Mouse (Mus musculus) hindbrain, embryonic 14.5 days (tissue): Measurements from ENCODE around the gene Rab32. TPM values are rescaled to one million over a fixed set of nuclear protein-coding genes. Genes with fewer than 3 reads are reported as not detected.

Experiments used
- ATAC-seq: fragments of 200-750 bp; cut with Nextera tagmentation; 2 replicates; pipeline ENCODE4 v1.8.0; 2017; ENCODE audit warnings: moderate number of reproducible peaks, mild to moderate bottlenecking, moderate TSS enrichment, moderate library complexity; ENCODE audit not compliant: low FRiP score
- DNase-seq: peaks from one replicate; pipeline ENCODE4 v3.0.0-alpha.2; 2015; ENCODE audit warnings: low spot score
- H3K27ac ChIP-seq: fragments of 300-500 bp; sonication (generic); 2 replicates; pipeline ENCODE4 v1.5.1; 2014; ENCODE audit warnings: mild to moderate bottlenecking, moderate library complexity
- H3K27me3 ChIP-seq: fragments of 300-500 bp; sonication (generic); 2 replicates; pipeline ENCODE4 v1.6.1; 2014; ENCODE audit warnings: mild to moderate bottlenecking, low read length, mixed read lengths; ENCODE audit not compliant: control insufficient read depth, insufficient read depth
- H3K36me3 ChIP-seq: fragments of 300-500 bp; sonication (generic); replicated peaks from 2 replicates; pipeline ENCODE4 v1.6.1; 2014; ENCODE audit not compliant: control insufficient read depth, insufficient read depth
- H3K4me1 ChIP-seq: fragments of 300-500 bp; sonication (generic); replicated peaks from 2 replicates; pipeline ENCODE4 v1.6.1; 2014; ENCODE audit warnings: antibody characterized with exemption, low read length, mixed read lengths; ENCODE audit not compliant: control insufficient read depth, insufficient read depth
- H3K4me2 ChIP-seq: fragments of 300-500 bp; sonication (generic); replicated peaks from 2 replicates; pipeline ENCODE4 v1.6.1; 2014; ENCODE audit warnings: mild to moderate bottlenecking, moderate library complexity
- H3K4me3 ChIP-seq: fragments of 300-500 bp; sonication (generic); replicated peaks from 2 replicates; pipeline ENCODE4 v1.5.1; 2014; ENCODE audit warnings: mild to moderate bottlenecking, low read length
- H3K9ac ChIP-seq: fragments of 300-500 bp; sonication (generic); 2 replicates; pipeline ENCODE4 v1.6.1; 2014
- H3K9me3 ChIP-seq: fragments of 300-500 bp; sonication (generic); 2 replicates; pipeline ENCODE4 v1.6.1; 2016; ENCODE audit warnings: low read length; ENCODE audit not compliant: control insufficient read depth
- WGBS: fragments of 180-500 bp; shearing (Covaris S2); extraction: QIAGEN DNeasy Blood & Tissue Kit; methylation state at CpG from one replicate; pipeline ENCODE4 v1.1.7; 2014; 5-methylcytosine and 5-hydroxymethylcytosine counted together
- polyA plus RNA-seq: library from polyadenylated mRNA; unstranded; fragments of >200 nt; fragmentation: Nextera tagmentation; extraction: Ambion mirVana; gene quantifications from 2 replicates; pipeline ENCODE4 v1.2.1, GENCODE M21; 2014

Rab32 gene
- polyA plus RNA-seq, 1 experiment from 2014 or later = 6.2 TPM

DNA sequence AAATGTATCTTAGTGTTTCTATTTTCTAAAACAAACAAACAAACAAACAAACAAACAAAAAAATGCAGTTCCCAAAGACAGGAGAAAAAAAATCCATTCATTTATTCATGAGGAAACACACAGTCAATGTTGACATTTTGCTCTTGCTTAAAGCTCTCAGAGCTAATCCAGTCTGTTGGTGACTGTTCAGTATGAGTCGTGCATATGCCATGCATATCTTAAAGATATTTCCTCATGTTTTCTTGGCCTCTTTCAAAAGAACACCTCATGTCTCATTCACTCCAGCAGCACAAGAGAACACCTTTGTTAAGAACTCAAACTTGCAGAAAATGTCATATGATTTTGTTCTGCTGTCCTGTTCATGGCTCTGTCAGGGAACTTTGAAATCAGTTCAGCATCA lies 7.9 kb downstream of the Rab32 start:
- Histone ChIP-seq H3K4me2 (no peak overlapping the region), H3K9me3 (no peaks in the 10 kb centered on the region), H3K9ac (no peak overlapping the region), H3K27ac (no peak overlapping the region), H3K27me3 (no peaks in the 10 kb centered on the region), H3K36me3 (no peaks in the 10 kb centered on the region), H3K4me1 (no peaks in the 10 kb centered on the region), H3K4me3 (no peak overlapping the region)
- DNase-seq = no peak
- ATAC-seq = no peak
- 88% methylated on average over 1 of the region's 1 CpGs for WGBS

DNA sequence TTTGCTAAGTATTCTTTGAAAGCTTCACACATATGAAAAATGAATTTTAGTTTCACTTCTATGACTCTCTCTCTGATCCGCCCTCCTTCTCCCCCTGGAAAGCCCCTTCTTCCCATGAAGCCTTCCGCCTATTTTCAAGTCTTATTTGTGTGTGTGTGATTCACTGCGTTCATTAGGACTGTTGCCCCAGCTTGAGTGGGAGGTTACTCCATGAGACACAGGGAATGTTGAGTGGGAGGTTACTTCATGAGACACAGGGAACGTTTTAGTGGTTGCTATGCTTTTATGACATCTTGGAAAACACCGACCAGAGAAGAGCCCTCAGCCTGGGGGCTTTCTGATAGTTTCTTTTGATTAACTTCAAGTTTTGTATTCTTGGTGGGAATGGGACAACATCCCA lies 11.4 kb downstream of the Rab32 start:
- DNase-seq (no peak), ATAC-seq (no peak)
- 86% methylated on average over 5 of the region's 5 CpGs for WGBS

GRCm38 (mm10) chr10:10544955-10545354 lies 13.1 kb downstream of the Rab32 start:
- 90% methylated on average over 3 of the region's 3 CpGs for WGBS
- Histone ChIP-seq H3K36me3 (no peaks in the 10 kb centered on the region), H3K4me3 (no peak overlapping the region), H3K9ac (no peak overlapping the region), H3K27ac (no peak overlapping the region), H3K4me1 (no peaks in the 10 kb centered on the region), H3K27me3 (no peaks in the 10 kb centered on the region), H3K4me2 (no peak overlapping the region), H3K9me3 (no peaks in the 10 kb centered on the region)
- ATAC-seq (no peak), DNase-seq (no peak)

More for the DNA sequence above, 11.4 kb downstream of the Rab32 start:
- Histone ChIP-seq H3K9me3 (no peaks in the 10 kb centered on the region), H3K4me2 (no peak overlapping the region), H3K36me3 (no peaks in the 10 kb centered on the region), H3K4me1 (no peaks in the 10 kb centered on the region), H3K4me3 (no peak overlapping the region), H3K9ac (no peak overlapping the region), H3K27ac (no peak overlapping the region), H3K27me3 (no peaks in the 10 kb centered on the region)

Other genes starting within 250 kb of the Rab32 start
- 0.34 and 0.46 TPM in 2 replicates for gene Adgb, start 85.9 kb downstream of the Rab32 start, polyA plus RNA-seq
- gene Gm10944, start 123.1 kb upstream of the Rab32 start, polyA plus RNA-seq = not detected in 2 replicates